Mouse (Mus musculus) thymus, postnatal 14 days (tissue): ENCODE data around the gene BC052040.
A peak's percentile ranks its signal among the peaks of the same experiment; 100 is the strongest.

Source experiments
- DNase-seq: peaks from one replicate; pipeline ENCODE4 v3.0.0; 2021

The BC052040 gene

DNA sequence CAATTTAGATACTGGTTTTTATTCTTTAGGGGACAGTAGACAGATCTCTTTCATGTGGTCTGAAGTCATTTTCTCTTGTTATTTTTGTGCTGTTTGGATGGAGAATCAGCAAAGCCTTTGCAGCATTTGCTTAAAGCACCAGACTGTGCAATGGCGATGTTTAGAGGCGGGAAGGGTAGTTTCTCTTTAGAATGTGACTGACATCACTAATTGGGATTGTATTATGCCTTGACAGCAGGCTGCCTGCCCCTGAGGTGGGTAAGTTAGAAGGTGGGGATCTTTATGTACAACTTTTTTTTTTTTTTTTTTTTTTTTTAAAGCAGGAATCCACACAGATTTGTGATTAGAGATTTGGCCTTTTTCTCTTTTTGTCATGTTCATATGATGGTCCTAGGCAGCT, 20.6 kb downstream of the BC052040 start:
- DNase-seq = no peak

DNA sequence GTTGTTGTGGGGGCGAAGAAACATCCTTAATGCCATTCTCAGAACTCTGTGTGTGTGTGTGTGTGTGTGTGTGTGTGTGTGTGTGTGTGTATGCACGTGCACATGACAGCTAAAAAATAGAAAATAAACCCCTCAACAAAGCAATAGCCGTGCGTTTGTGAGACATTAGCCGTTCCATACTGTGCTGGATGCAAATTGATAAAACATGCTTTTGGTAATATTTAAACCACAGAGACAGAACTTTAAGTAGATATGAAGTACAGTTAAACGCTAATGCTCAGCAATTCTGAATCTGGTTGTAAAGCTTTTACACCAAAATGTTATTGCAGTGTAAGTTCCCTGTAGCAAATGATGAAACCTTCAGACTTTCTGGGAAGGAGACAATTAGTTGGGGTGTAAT, 22.6 kb downstream of the BC052040 start:
- no peak for DNase-seq

DNA sequence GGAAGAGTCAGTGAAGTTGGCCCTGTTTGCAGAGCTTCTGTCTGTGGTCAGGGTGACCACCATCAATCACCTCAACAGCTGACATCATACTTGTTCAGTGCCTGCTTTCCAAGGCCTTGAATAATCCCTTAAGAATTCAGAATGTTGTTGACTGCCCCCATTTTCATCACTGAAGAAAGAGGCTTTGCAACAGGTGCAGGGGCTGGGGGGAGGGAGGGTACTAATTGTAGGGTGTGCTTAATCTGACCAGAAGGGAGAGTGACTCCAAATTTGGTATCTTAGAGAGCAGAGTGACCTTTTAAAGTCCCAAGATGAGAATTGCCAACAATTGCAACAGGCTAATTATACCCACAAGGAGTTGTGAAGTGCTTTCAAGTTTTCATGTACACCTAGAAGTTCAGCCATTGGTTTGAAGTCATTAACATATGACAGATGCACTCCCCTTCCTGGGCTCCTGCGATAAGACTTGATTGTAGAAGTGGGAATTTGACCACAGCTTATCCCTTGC, 24.4 kb downstream of the BC052040 start:
- DNase-seq = no peak

- DNase-seq = no peak
These were observed 27.5 kb downstream of the BC052040 start for GRCm38 (mm10) chr2:115609020-115609419.

GRCm38 (mm10) chr2:115610092-115610491, 28.6 kb downstream of the BC052040 start:
- DNase-seq = no peak

DNA sequence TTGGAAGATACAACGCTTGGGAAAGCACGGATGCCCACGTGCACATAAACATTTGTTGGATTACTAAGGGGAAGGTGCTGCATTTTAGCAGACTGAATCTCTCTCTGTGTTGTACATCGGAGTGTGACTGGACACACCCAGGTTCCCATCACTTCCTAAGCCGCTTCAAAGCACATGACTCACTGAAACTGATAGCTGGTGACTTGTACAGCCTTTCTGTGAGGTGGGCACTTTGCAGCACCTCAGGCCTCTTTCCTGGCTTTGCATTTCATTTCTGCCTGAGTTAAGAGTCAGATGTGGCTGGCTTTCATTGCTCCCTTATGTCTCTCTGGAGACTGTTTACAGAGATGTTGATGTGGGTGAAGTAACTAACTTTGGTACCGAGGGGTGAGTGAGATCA, 29.0 kb downstream of the BC052040 start:
- DNase-seq = no peak

- DNase-seq = no peak
These were observed 32.5 kb downstream of the BC052040 start for GRCm38 (mm10) chr2:115613830-115614520.

- DNase-seq = no peak
These were observed 47.0 kb downstream of the BC052040 start for GRCm38 (mm10) chr2:115628471-115628870.

- DNase-seq = no peak
These were observed 49.5 kb downstream of the BC052040 start for GRCm38 (mm10) chr2:115631031-115631434.

- no peak for DNase-seq
These were observed 50.3 kb downstream of the BC052040 start for GRCm38 (mm10) chr2:115631826-115632225.

DNA sequence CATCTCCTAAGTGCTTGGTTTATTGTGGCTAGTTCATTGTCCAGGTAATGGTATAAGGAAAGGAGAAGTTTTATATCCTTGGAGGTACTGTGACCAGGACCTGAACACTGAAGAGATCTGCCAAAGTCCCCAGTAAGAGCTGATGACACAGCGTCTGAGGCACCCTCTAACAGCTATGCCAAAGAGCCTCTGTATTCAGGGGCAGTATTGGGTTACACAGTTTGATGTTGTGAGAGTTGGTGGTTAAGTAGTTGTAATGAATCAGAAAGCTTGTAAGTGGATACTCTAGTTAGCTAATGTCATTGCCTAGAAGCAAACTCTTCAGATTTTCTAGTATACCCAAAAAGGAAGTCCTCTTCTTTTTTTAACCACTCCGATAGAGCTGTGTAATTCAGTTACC, 68.7 kb downstream of the BC052040 start:
- no peak for DNase-seq

DNA sequence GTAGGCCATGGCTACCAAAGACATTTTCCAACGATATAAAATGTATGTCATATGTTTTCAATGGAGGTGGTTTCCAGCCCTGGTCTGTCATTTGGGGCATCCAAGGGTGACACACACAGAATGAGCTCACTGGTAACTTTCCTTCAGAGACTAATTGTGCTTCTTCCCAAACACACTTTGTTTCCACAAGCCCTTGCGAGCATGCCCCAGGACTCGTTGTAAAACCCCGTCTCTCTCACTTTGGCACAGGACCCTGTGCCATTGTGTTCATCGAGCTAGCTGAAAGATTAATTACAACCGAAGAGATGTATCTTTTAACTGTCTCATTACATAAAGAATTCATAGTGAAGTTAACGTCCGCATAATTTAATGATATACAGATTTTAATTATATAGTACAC, 78.2 kb downstream of the BC052040 start:
- no peak for DNase-seq

GRCm38 (mm10) chr2:115660213-115661120, 79.0 kb downstream of the BC052040 start:
- DNase-seq = no peak

- DNase-seq = peak; percentile 63
These were observed 86.0 kb downstream of the BC052040 start for GRCm38 (mm10) chr2:115667516-115667915.

GRCm38 (mm10) chr2:115673054-115673660, 91.6 kb downstream of the BC052040 start:
- DNase-seq = no peak

GRCm38 (mm10) chr2:115678786-115679185, 97.3 kb downstream of the BC052040 start:
- no peak for DNase-seq

DNA sequence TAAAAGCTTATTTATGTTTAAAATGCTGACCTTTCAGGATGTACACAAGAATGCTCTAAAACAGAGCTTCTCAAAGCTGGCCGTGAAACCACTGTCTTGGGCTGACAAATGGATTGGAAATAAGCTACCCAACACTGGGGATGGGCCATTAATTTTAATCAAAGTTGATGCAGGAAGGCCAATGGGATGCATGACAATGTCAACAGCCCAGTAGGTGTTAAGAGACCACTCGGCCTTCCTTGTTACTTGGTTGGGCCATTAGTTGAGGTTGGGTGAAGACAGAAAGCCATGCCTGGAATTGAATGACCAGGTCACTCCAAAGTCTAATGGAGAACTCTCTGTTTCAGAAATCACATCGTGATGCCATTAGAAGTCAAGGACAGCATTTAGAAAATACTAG, 103.7 kb downstream of the BC052040 start:
- DNase-seq = no peak

GRCm38 (mm10) chr2:115687612-115688011, 106.1 kb downstream of the BC052040 start:
- no peak for DNase-seq

GRCm38 (mm10) chr2:115688282-115688681, 106.8 kb downstream of the BC052040 start:
- no peak for DNase-seq

GRCm38 (mm10) chr2:115693841-115694240, 112.3 kb downstream of the BC052040 start:
- no peak for DNase-seq

DNA sequence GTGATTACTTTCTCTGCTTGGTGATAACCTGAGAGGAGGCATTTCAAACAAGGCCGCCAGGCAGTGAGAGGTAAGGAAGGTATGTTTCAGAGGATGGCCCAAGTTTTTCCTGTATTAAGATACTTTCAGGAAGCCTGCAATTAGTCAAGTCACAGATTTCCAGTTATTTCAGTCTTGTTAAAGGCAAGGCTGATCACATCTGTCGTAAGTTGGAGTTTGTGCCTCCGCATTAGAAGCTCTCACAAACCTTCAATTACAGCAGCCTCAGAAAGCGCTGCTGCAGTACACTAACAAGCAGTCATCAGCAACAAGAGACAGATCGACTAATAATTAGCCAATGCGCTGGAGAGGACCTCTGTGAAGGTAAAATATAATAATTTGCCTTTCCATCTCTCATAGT, 112.9 kb downstream of the BC052040 start:
- DNase-seq = no peak

DNA sequence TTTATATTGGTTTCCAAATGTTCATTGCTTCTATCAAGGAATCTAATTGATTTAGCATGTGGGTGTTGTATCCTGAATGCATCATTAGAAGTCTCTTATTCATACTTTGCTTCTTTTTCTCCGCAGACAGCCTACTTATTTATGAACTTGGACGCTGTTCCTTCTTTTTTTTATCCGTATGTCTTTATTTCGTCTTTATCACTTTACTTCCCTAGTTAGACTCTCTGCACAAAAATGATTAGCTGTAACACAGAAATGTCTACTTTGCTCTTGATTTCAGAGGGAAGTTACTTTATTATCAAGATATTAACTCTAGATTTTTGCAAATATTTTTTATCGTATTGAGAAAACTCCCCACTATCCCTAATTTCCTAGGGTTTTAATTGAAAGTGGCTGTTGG, 117.5 kb downstream of the BC052040 start:
- no peak for DNase-seq

DNA sequence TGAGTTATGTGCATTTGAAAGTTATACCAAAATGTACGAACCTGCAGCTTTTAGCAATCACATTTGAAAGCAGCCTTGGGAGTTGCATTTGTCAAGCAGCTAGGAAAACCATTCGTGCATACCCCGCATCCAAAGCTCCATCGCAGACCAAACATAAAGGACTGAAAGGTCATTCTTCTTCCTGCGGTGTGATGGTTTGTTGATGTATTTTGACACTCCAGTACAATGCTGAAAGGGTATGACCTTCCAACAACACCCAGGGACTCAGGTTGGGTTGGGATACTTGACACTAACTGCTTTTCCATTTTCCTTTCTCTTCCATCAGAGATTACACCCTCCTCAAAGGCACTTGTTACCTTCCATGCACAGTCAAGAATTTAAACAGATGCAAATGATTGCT, 121.1 kb downstream of the BC052040 start:
- no peak for DNase-seq

DNA sequence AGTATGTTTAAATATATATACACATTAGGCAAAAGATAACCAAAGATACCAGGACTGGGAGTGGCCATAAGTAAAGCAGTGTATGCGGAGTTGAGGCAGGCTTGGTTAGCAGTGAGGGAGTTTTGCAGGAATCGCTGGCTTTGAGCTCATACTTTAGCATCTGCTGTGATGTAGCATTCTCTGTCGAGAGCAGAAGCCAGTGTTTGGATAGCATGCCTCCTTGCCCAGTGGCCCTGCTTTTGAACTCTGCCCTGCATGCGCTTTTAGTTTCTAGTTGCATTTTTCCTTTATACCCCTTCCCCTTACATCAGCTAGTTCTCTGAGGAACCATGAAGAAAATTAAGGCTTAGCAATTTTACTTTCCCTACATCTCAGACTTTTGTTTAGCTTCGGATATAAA, 136.0 kb downstream of the BC052040 start:
- DNase-seq = no peak
